Mouse (Mus musculus): ENCODE data around the gene Atp13a1. TPM values are rescaled to one million over a fixed set of nuclear protein-coding genes. Genes with fewer than 3 reads are reported as not detected.

The Atp13a1 gene
- polyA plus RNA-seq, 1 experiment from 2014 or later = 40.7 TPM

GRCm38 (mm10) chr8:69794901-69795300, 3.9 kb downstream of the Atp13a1 start:
- Histone ChIP-seq H3K4me1 (ENCODE audit: control insufficient read depth, insufficient read depth, low read length) (peaks cover 12% of the 10 kb centered on the region), H3K27ac (ENCODE audit: low read depth, low read length) (no peak overlapping the region), H3K9ac (ENCODE audit: low read length) (no peak overlapping the region), H3K4me3 (ENCODE audit: low read depth, low read length) (no peak overlapping the region), H3K27me3 (ENCODE audit: control insufficient read depth, insufficient read depth, low read length) (no peaks in the 10 kb centered on the region), H3K4me2 (no peak overlapping the region), H3K36me3 (ENCODE audit: control insufficient read depth, insufficient read depth, low read length) (peaks cover 41% of the 10 kb centered on the region), H3K9me3 (ENCODE audit: control insufficient read depth, low read length) (no peaks in the 10 kb centered on the region)
- 98% methylated on average over 6 of the region's 6 CpGs for WGBS
- no peak for ATAC-seq (ENCODE audit: low FRiP score)
- DNase-seq (ENCODE audit: low spot score, missing footprints) = peak; percentile 51

GRCm38 (mm10) chr8:69796721-69797345, 5.9 kb downstream of the Atp13a1 start:
- whole genome bisulfite sequencing = 93% methylated on average over 16 of the region's 16 CpGs
- Histone ChIP-seq H3K4me3 (ENCODE audit: low read depth, low read length) (no peak overlapping the region), H3K27ac (ENCODE audit: low read depth, low read length) (no peak overlapping the region), H3K27me3 (ENCODE audit: control insufficient read depth, insufficient read depth, low read length) (no peaks in the 10 kb centered on the region), H3K36me3 (ENCODE audit: control insufficient read depth, insufficient read depth, low read length) (peaks cover 52% of the 10 kb centered on the region), H3K9ac (ENCODE audit: low read length) (no peak overlapping the region), H3K4me1 (ENCODE audit: control insufficient read depth, insufficient read depth, low read length) (peaks cover 9% of the 10 kb centered on the region), H3K9me3 (ENCODE audit: control insufficient read depth, low read length) (no peaks in the 10 kb centered on the region), H3K4me2 (no peak overlapping the region)
- no peak for ATAC-seq (ENCODE audit: low FRiP score)
- DNase-seq (ENCODE audit: low spot score, missing footprints) = no peak

GRCm38 (mm10) chr8:69797661-69798060, 6.7 kb downstream of the Atp13a1 start:
- H3K4me1 ChIP-seq (ENCODE audit: control insufficient read depth, insufficient read depth, low read length) = peaks cover 1% of the 10 kb centered on the region
- H3K27ac ChIP-seq (ENCODE audit: low read depth, low read length) = no peak overlapping the region
- no peak overlapping the region for H3K4me3 ChIP-seq (ENCODE audit: low read depth, low read length)
- no peaks in the 10 kb centered on the region for H3K9me3 ChIP-seq (ENCODE audit: control insufficient read depth, low read length)
- no peak for ATAC-seq (ENCODE audit: low FRiP score)
- no peaks in the 10 kb centered on the region for H3K27me3 ChIP-seq (ENCODE audit: control insufficient read depth, insufficient read depth, low read length)
- DNase-seq (ENCODE audit: low spot score, missing footprints) = peak; percentile 73
- H3K36me3 ChIP-seq (ENCODE audit: control insufficient read depth, insufficient read depth, low read length) = peaks cover 60% of the 10 kb centered on the region
- WGBS = 93% methylated on average over 10 of the region's 10 CpGs
- H3K9ac ChIP-seq (ENCODE audit: low read length) = no peak overlapping the region
- no peak overlapping the region for H3K4me2 ChIP-seq

GRCm38 (mm10) chr8:69799261-69799660, 8.3 kb downstream of the Atp13a1 start:
- no peak overlapping the region for H3K4me2 ChIP-seq
- no peak overlapping the region for H3K9ac ChIP-seq (ENCODE audit: low read length)
- no peaks in the 10 kb centered on the region for H3K9me3 ChIP-seq (ENCODE audit: control insufficient read depth, low read length)
- WGBS = 93% methylated on average over 8 of the region's 8 CpGs
- ATAC-seq (ENCODE audit: low FRiP score) (no peak), DNase-seq (ENCODE audit: low spot score, missing footprints) (peak; percentile 31)
- H3K36me3 ChIP-seq (ENCODE audit: control insufficient read depth, insufficient read depth, low read length) = peaks cover 67% of the 10 kb centered on the region
- H3K4me3 ChIP-seq (ENCODE audit: low read depth, low read length) = no peak overlapping the region
- no peaks in the 10 kb centered on the region for H3K4me1 ChIP-seq (ENCODE audit: control insufficient read depth, insufficient read depth, low read length)
- H3K27me3 ChIP-seq (ENCODE audit: control insufficient read depth, insufficient read depth, low read length) = no peaks in the 10 kb centered on the region
- no peak overlapping the region for H3K27ac ChIP-seq (ENCODE audit: low read depth, low read length)

- no peak overlapping the region for H3K4me3 ChIP-seq (ENCODE audit: low read depth, low read length)
- H3K27me3 ChIP-seq (ENCODE audit: control insufficient read depth, insufficient read depth, low read length) = no peaks in the 10 kb centered on the region
- H3K27ac ChIP-seq (ENCODE audit: low read depth, low read length) = no peak overlapping the region
- H3K9me3 ChIP-seq (ENCODE audit: control insufficient read depth, low read length) = no peaks in the 10 kb centered on the region
- 93% methylated on average over 5 of the region's 5 CpGs for WGBS
- H3K36me3 ChIP-seq (ENCODE audit: control insufficient read depth, insufficient read depth, low read length) = peaks cover 64% of the 10 kb centered on the region
- ATAC-seq (ENCODE audit: low FRiP score) (no peak), DNase-seq (ENCODE audit: low spot score, missing footprints) (peak; percentile 72)
- H3K4me2 ChIP-seq = no peak overlapping the region
- H3K9ac ChIP-seq (ENCODE audit: low read length) = no peak overlapping the region
- H3K4me1 ChIP-seq (ENCODE audit: control insufficient read depth, insufficient read depth, low read length) = no peaks in the 10 kb centered on the region
Measured at GRCm38 (mm10) chr8:69799946-69800345, 9.0 kb downstream of the Atp13a1 start.

- DNase-seq (ENCODE audit: low spot score, missing footprints) (peak; percentile 74), ATAC-seq (ENCODE audit: low FRiP score) (no peak)
- H3K27me3 ChIP-seq (ENCODE audit: control insufficient read depth, insufficient read depth, low read length) = no peaks in the 10 kb centered on the region
- H3K9ac ChIP-seq (ENCODE audit: low read length) = no peak overlapping the region
- no peak overlapping the region for H3K27ac ChIP-seq (ENCODE audit: low read depth, low read length)
- no peaks in the 10 kb centered on the region for H3K9me3 ChIP-seq (ENCODE audit: control insufficient read depth, low read length)
- no peak overlapping the region for H3K4me3 ChIP-seq (ENCODE audit: low read depth, low read length)
- WGBS = 98% methylated on average over 4 of the region's 4 CpGs
- H3K4me1 ChIP-seq (ENCODE audit: control insufficient read depth, insufficient read depth, low read length) = no peaks in the 10 kb centered on the region
- H3K36me3 ChIP-seq (ENCODE audit: control insufficient read depth, insufficient read depth, low read length) = peaks cover 74% of the 10 kb centered on the region
- H3K4me2 ChIP-seq = no peak overlapping the region
Measured at GRCm38 (mm10) chr8:69801796-69802195, 10.8 kb downstream of the Atp13a1 start.

- no peaks in the 10 kb centered on the region for H3K9me3 ChIP-seq (ENCODE audit: control insufficient read depth, low read length)
- H3K4me1 ChIP-seq (ENCODE audit: control insufficient read depth, insufficient read depth, low read length) = no peaks in the 10 kb centered on the region
- no peaks in the 10 kb centered on the region for H3K27me3 ChIP-seq (ENCODE audit: control insufficient read depth, insufficient read depth, low read length)
- peaks cover 74% of the 10 kb centered on the region for H3K36me3 ChIP-seq (ENCODE audit: control insufficient read depth, insufficient read depth, low read length)
- H3K27ac ChIP-seq (ENCODE audit: low read depth, low read length) = no peak overlapping the region
- ATAC-seq (ENCODE audit: low FRiP score) (no peak), DNase-seq (ENCODE audit: low spot score, missing footprints) (peak; percentile 80)
- no peak overlapping the region for H3K9ac ChIP-seq (ENCODE audit: low read length)
- H3K4me3 ChIP-seq (ENCODE audit: low read depth, low read length) = no peak overlapping the region
- H3K4me2 ChIP-seq = no peak overlapping the region
Measured at GRCm38 (mm10) chr8:69802216-69802615, 11.3 kb downstream of the Atp13a1 start.

GRCm38 (mm10) chr8:69803366-69803765, 12.4 kb downstream of the Atp13a1 start:
- H3K27ac ChIP-seq (ENCODE audit: low read depth, low read length) = no peak overlapping the region
- H3K9me3 ChIP-seq (ENCODE audit: control insufficient read depth, low read length) = no peaks in the 10 kb centered on the region
- H3K9ac ChIP-seq (ENCODE audit: low read length) = no peak overlapping the region
- H3K27me3 ChIP-seq (ENCODE audit: control insufficient read depth, insufficient read depth, low read length) = no peaks in the 10 kb centered on the region
- no peak overlapping the region for H3K4me2 ChIP-seq
- ATAC-seq (ENCODE audit: low FRiP score) = no peak
- H3K4me1 ChIP-seq (ENCODE audit: control insufficient read depth, insufficient read depth, low read length) = peaks cover 2% of the 10 kb centered on the region; the same call in 1 of the 2 replicates
- no peak overlapping the region for H3K4me3 ChIP-seq (ENCODE audit: low read depth, low read length)
- peak; percentile 37 for DNase-seq (ENCODE audit: low spot score, missing footprints)
- peaks cover 74% of the 10 kb centered on the region for H3K36me3 ChIP-seq (ENCODE audit: control insufficient read depth, insufficient read depth, low read length)
- WGBS = 96% methylated on average over 7 of the region's 7 CpGs

- H3K9me3 ChIP-seq (ENCODE audit: control insufficient read depth, low read length) = no peaks in the 10 kb centered on the region
- 92% methylated on average over 6 of the region's 6 CpGs for WGBS
- no peak overlapping the region for H3K4me2 ChIP-seq
- no peak overlapping the region for H3K4me3 ChIP-seq (ENCODE audit: low read depth, low read length)
- ATAC-seq (ENCODE audit: low FRiP score) (no peak), DNase-seq (ENCODE audit: low spot score, missing footprints) (peak; percentile 54)
- no peaks in the 10 kb centered on the region for H3K27me3 ChIP-seq (ENCODE audit: control insufficient read depth, insufficient read depth, low read length)
- no peak overlapping the region for H3K27ac ChIP-seq (ENCODE audit: low read depth, low read length)
- peaks cover 65% of the 10 kb centered on the region for H3K36me3 ChIP-seq (ENCODE audit: control insufficient read depth, insufficient read depth, low read length)
- H3K9ac ChIP-seq (ENCODE audit: low read length) = no peak overlapping the region
- peaks cover 6% of the 10 kb centered on the region; the same call in 1 of the 2 replicates for H3K4me1 ChIP-seq (ENCODE audit: control insufficient read depth, insufficient read depth, low read length)
Measured at GRCm38 (mm10) chr8:69804537-69804936, 13.6 kb downstream of the Atp13a1 start.

All from midbrain, embryonic 11.5 days (tissue).